Comparison of ENCODE assay signal across 30 mouse cellular contexts in the genomic region with DNA sequence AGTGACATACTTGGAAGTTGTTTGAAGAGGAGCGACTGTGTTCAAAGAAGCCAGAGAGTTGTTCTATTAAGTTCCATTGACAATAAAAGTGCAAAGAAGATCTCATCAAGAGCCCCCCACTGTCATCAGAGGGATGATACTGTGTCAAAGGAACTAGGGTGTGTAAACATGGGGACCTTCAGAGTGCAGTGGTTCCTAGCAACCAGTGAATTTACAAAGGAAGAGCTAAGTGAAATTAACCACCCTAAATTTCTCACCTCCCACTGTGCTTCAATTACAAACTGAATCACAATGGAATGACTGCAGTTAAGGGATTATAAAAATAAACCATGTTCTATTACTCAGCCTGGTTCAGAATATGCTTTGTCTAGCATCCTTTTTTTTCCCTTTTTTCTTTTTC.
DNase-seq lines count a peak whose midpoint lies in the region; ATAC-seq and TF ChIP-seq lines count a peak whose summit lies in the region.
"Had no signal": no experiment of that assay in that cellular context is flagged by ENCODE, and none has a peak within 500 bp of the region (broad histone marks: within the 10 kb centered on the region; RNA-seq: fewer than 3 reads in every experiment).

No protein-coding gene starts in this region.

- no peak overlapping the region for H3K4me2 ChIP-seq in kidney, postnatal 0 days (ENCODE audit: low read length)
- H3K4me2 ChIP-seq: embryonic facial prominence, embryonic 12.5 days; heart, embryonic 13.5 days; hindbrain, embryonic 15.5 days; midbrain, embryonic 13.5 days had no signal

- H3K27ac ChIP-seq in kidney, postnatal 0 days: no peak overlapping the region
- H3K27ac ChIP-seq: embryonic facial prominence, embryonic 12.5 days; heart, embryonic 13.5 days; hindbrain, embryonic 15.5 days; liver, embryonic 14.5 days; macrophage; midbrain, embryonic 13.5 days; stomach, postnatal 0 days had no signal

- no peak overlapping the region for H3K4me3 ChIP-seq in kidney, postnatal 0 days (replicated peaks; ENCODE audit: low read depth, low read length)
- H3K4me3 ChIP-seq: embryonic facial prominence, embryonic 12.5 days; heart, embryonic 13.5 days; hindbrain, embryonic 15.5 days; midbrain, embryonic 13.5 days had no signal

- peak; percentile 12 for DNase-seq in kidney, postnatal 0 days (ENCODE audit: low spot score)
- no peak for DNase-seq in kidney, adult 8-10 months
- DNase-seq in right cerebral cortex, adult 2 months (ENCODE audit: low spot score in 2 of 2): peak; percentile 26 to 31
- no peak for DNase-seq in right cerebral cortex, postnatal 14 days
- DNase-seq in brain, embryonic 14.5 days (ENCODE audit: low read depth): peak; percentile 3
- no peak for DNase-seq in thymus, postnatal 25 days
- DNase-seq in cerebellum, postnatal 25 days: no peak
- DNase-seq: adrenal gland, adult 8-10 months; cerebellum, adult 11 months; cerebellum, adult 9-10 months; embryo, embryonic 11 days; gastrocnemius, postnatal 10 days; heart, postnatal 10 days; kidney, adult 18-20 months; kidney, postnatal 10 days; layer of hippocampus, adult 9-11 months; liver; lung, adult 2 months; lung, postnatal 10 days; spleen, adult 18-20 months had no signal

- H3K9ac ChIP-seq in kidney, postnatal 0 days (ENCODE audit: low read depth, low read length): no peak overlapping the region
- H3K9ac ChIP-seq: embryonic facial prominence, embryonic 12.5 days; heart, embryonic 13.5 days; hindbrain, embryonic 15.5 days; liver, embryonic 14.5 days; midbrain, embryonic 13.5 days had no signal

- TF ChIP-seq POLR2A in brain, embryonic 14.5 days (IDR thresholded peaks at IDR 0.05; ENCODE audit: borderline replicate concordance, extremely low read depth, insufficient read depth, insufficient read length, poor library complexity, severe bottlenecking): no peak

- H3K9me3 ChIP-seq in kidney, postnatal 0 days (replicated peaks; ENCODE audit: low read length): no peaks in the 10 kb centered on the region
- H3K9me3 ChIP-seq: embryonic facial prominence, embryonic 12.5 days; hindbrain, embryonic 15.5 days; midbrain, embryonic 13.5 days had no signal

- ATAC-seq in kidney, postnatal 0 days (replicated peaks; ENCODE audit: low FRiP score, low read depth): no peak
- ATAC-seq: activated CD4-positive, CD25-positive, alpha-beta regulatory T cell, adult 4 months; CD4-positive, CD25-positive, alpha-beta regulatory T cell, adult 4 months; forebrain, embryonic 14.5 days; midbrain, embryonic 13.5 days had no signal

- WGBS in kidney, postnatal 0 days: 33% methylated on average over 1 of the region's 1 CpGs

- H3K36me3 ChIP-seq in kidney, postnatal 0 days (ENCODE audit: insufficient read depth, low read length): no peaks in the 10 kb centered on the region
- H3K36me3 ChIP-seq: embryonic facial prominence, embryonic 12.5 days; heart, embryonic 13.5 days; hindbrain, embryonic 15.5 days; midbrain, embryonic 13.5 days had no signal

- no peaks in the 10 kb centered on the region for H3K4me1 ChIP-seq in kidney, postnatal 0 days (replicated peaks; ENCODE audit: insufficient read depth, low read length)
- H3K4me1 ChIP-seq: embryonic facial prominence, embryonic 12.5 days; hindbrain, embryonic 15.5 days; midbrain, embryonic 13.5 days had no signal

- H3K27me3 ChIP-seq in kidney, postnatal 0 days (ENCODE audit: insufficient read depth, low read length): no peaks in the 10 kb centered on the region
- H3K27me3 ChIP-seq: embryonic facial prominence, embryonic 12.5 days; heart, embryonic 13.5 days; hindbrain, embryonic 15.5 days; midbrain, embryonic 13.5 days had no signal

- TF ChIP-seq CTCF in kidney, postnatal 0 days (IDR thresholded peaks at IDR 0.05; ENCODE audit: low read depth): no peak
- no peak for TF ChIP-seq CTCF in brain, embryonic 14.5 days (IDR thresholded peaks at IDR 0.05; ENCODE audit: borderline replicate concordance, extremely low read depth, insufficient read depth, insufficient read length)

Comparison
In these comparisons a context has a peak if more than half of its experiments do, and no peak if none do; other contexts are left out.
1. DNase-seq: peak in kidney, postnatal 0 days (single experiment), right cerebral cortex, adult 2 months (2 of 2) and brain, embryonic 14.5 days (single experiment); none in kidney, adult 8-10 months (0 of 2), right cerebral cortex, postnatal 14 days (single experiment), thymus, postnatal 25 days (single experiment) and cerebellum, postnatal 25 days (0 of 2).